21 mouse cellular contexts compared by ENCODE assay signal in genomic region chr4:127576521-127576920, GRCm38 (mm10).
DNase-seq lines count a peak whose midpoint lies in the region; ATAC-seq and TF ChIP-seq lines count a peak whose summit lies in the region.
"Had no signal": no experiment of that assay in that cellular context is flagged by ENCODE, and none has a peak within 500 bp of the region (broad histone marks: within the 10 kb centered on the region; RNA-seq: fewer than 3 reads in every experiment).

No protein-coding gene starts in this region.

- WGBS in forebrain, postnatal 0 days = 69% methylated on average over 3 of the region's 3 CpGs
- 88% methylated on average over 3 of the region's 3 CpGs for WGBS in forebrain, embryonic 12.5 days

- no peak for ATAC-seq in forebrain, postnatal 0 days
- ATAC-seq in forebrain, embryonic 12.5 days (ENCODE audit: low FRiP score) = no peak

- TF ChIP-seq CTCF in forebrain, postnatal 0 days (IDR thresholded peaks at IDR 0.05; ENCODE audit: low read depth) = no peak

- H3K4me1 ChIP-seq in forebrain, postnatal 0 days (ENCODE audit: insufficient read depth) = no peaks in the 10 kb centered on the region
- H3K4me1 ChIP-seq in forebrain, embryonic 12.5 days = no peaks in the 10 kb centered on the region
- H3K4me1 ChIP-seq: embryonic facial prominence, embryonic 15.5 days; forebrain, embryonic 10.5 days; heart, embryonic 10.5 days; hindbrain, embryonic 10.5 days; megakaryocyte, embryonic 14.5 days had no signal

- no peak overlapping the region for H3K4me2 ChIP-seq in forebrain, postnatal 0 days (ENCODE audit: low read depth)
- no peak overlapping the region for H3K4me2 ChIP-seq in forebrain, embryonic 12.5 days
- H3K4me2 ChIP-seq: embryonic facial prominence, embryonic 15.5 days; liver, embryonic 11.5 days; neural tube, embryonic 13.5 days had no signal

- H3K9me3 ChIP-seq in forebrain, postnatal 0 days (ENCODE audit: low read length) = no peaks in the 10 kb centered on the region
- no peaks in the 10 kb centered on the region for H3K9me3 ChIP-seq in forebrain, embryonic 12.5 days
- H3K9me3 ChIP-seq: embryonic facial prominence, embryonic 15.5 days; forebrain, embryonic 10.5 days; heart, embryonic 10.5 days had no signal

- H3K27me3 ChIP-seq in forebrain, postnatal 0 days (ENCODE audit: insufficient read depth, low read length) = no peaks in the 10 kb centered on the region
- H3K27me3 ChIP-seq in forebrain, embryonic 12.5 days = no peaks in the 10 kb centered on the region
- H3K27me3 ChIP-seq: embryonic facial prominence, embryonic 15.5 days; megakaryocyte, embryonic 14.5 days; neural tube, embryonic 13.5 days had no signal

- DNase-seq in forebrain, postnatal 0 days = peak; percentile 79
- peak; percentile 48 for DNase-seq in right cerebral cortex, adult 18-20 months
- no peak for DNase-seq in right cerebral cortex, postnatal 14 days
- peak; percentile 56 to 77 for DNase-seq in layer of hippocampus, adult 18-20 months (ENCODE audit: low spot score in 2 of 2)
- DNase-seq in gastrocnemius, postnatal 25 days = no peak
- DNase-seq in adrenal gland, postnatal 36 days = no peak
- DNase-seq: kidney, adult 18-20 months; kidney, postnatal 14 days; lung, adult 18-20 months; lung, postnatal 14 days; midbrain, embryonic 14.5 days; thymus, postnatal 25 days had no signal

- H3K27ac ChIP-seq in forebrain, postnatal 0 days (ENCODE audit: low read depth, low read length) = no peak overlapping the region
- no peak overlapping the region for H3K27ac ChIP-seq in forebrain, embryonic 12.5 days
- H3K27ac ChIP-seq: embryonic facial prominence, embryonic 15.5 days; forebrain, embryonic 10.5 days; heart, embryonic 10.5 days; hindbrain, embryonic 10.5 days; left cerebral cortex, adult 2 months; neural tube, embryonic 13.5 days had no signal

- no peak overlapping the region for H3K9ac ChIP-seq in forebrain, postnatal 0 days
- no peak overlapping the region for H3K9ac ChIP-seq in forebrain, embryonic 12.5 days
- H3K9ac ChIP-seq: embryonic facial prominence, embryonic 15.5 days; neural tube, embryonic 13.5 days had no signal

- H3K36me3 ChIP-seq in forebrain, postnatal 0 days (ENCODE audit: insufficient read depth) = no peaks in the 10 kb centered on the region
- no peaks in the 10 kb centered on the region for H3K36me3 ChIP-seq in forebrain, embryonic 12.5 days (replicated peaks)
- H3K36me3 ChIP-seq: embryonic facial prominence, embryonic 15.5 days; forebrain, embryonic 10.5 days; heart, embryonic 10.5 days; hindbrain, embryonic 10.5 days; neural tube, embryonic 13.5 days had no signal

- H3K4me3 ChIP-seq in forebrain, postnatal 0 days (ENCODE audit: low read depth, low read length) = no peak overlapping the region
- no peak overlapping the region for H3K4me3 ChIP-seq in forebrain, embryonic 12.5 days (replicated peaks)
- H3K4me3 ChIP-seq: embryonic facial prominence, embryonic 15.5 days; forebrain, embryonic 10.5 days; heart, embryonic 10.5 days; hindbrain, embryonic 10.5 days; left cerebral cortex, adult 2 months; megakaryocyte, embryonic 14.5 days; neural tube, embryonic 13.5 days had no signal

Comparison
In these comparisons a context has a peak if more than half of its experiments do, and no peak if none do; other contexts are left out.
1. DNase-seq: peak in forebrain, postnatal 0 days (single experiment), right cerebral cortex, adult 18-20 months (single experiment) and layer of hippocampus, adult 18-20 months (2 of 2); none in right cerebral cortex, postnatal 14 days (single experiment), gastrocnemius, postnatal 25 days (single experiment) and adrenal gland, postnatal 36 days (0 of 2).